Mouse (Mus musculus) T-helper 1 cell (primary cell): ENCODE measurements around the gene Bglap2.
"Not testable (repeated sequence)": the region's sequence is repeated elsewhere in the genome, so short reads cannot be mapped to it uniquely, and the experiment has no call there.

Source experiments
- in situ Hi-C: fragments of 300-600 bp; cut with MboI, MseI; formaldehyde crosslinking; loops from one replicate; pipeline ENCODE4 v1.15.1; 2025; ENCODE audit warnings: high pct_unique_total_duplicates

Bglap2 gene

GRCm38 (mm10) chr3:88378599-88378998, at the start of gene Bglap2:
Bglap2 (minus strand) TSS chr3:88378699.
- in situ Hi-C loops: not testable (repeated sequence)

GRCm38 (mm10) chr3:88427342-88427905, 48.9 kb upstream of the Bglap2 start:
- in situ Hi-C loops: no loop called here

GRCm38 (mm10) chr3:88425708-88426420, 47.4 kb upstream of the Bglap2 start:
- in situ Hi-C loops: no loop called here

GRCm38 (mm10) chr3:88425330-88425689, 46.8 kb upstream of the Bglap2 start:
- in situ Hi-C loops: no loop called here

- in situ Hi-C loops: no loop called here
Measured at GRCm38 (mm10) chr3:88424605-88425329, 46.3 kb upstream of the Bglap2 start, which contains the start of gene Slc25a44. Slc25a44 (minus strand) TSS chr3:88425139.

GRCm38 (mm10) chr3:88422020-88422720, 43.7 kb upstream of the Bglap2 start:
- in situ Hi-C loops: no loop called here

GRCm38 (mm10) chr3:88420771-88421170, 42.3 kb upstream of the Bglap2 start:
- in situ Hi-C loops: no loop called here

GRCm38 (mm10) chr3:88418016-88418415, 39.5 kb upstream of the Bglap2 start:
- in situ Hi-C loops: no loop called here

GRCm38 (mm10) chr3:88415668-88416067, 37.2 kb upstream of the Bglap2 start:
- in situ Hi-C loops: no loop called here

GRCm38 (mm10) chr3:88412636-88413035, 34.1 kb upstream of the Bglap2 start:
- in situ Hi-C loops: no loop called here

GRCm38 (mm10) chr3:88411681-88412080, 33.2 kb upstream of the Bglap2 start:
- in situ Hi-C loops: no loop called here

GRCm38 (mm10) chr3:88410645-88411031, 32.1 kb upstream of the Bglap2 start:
- in situ Hi-C loops: no loop called here

GRCm38 (mm10) chr3:88409741-88410644, 31.5 kb upstream of the Bglap2 start, which contains the start of gene Pmf1:
Pmf1 (minus strand) TSS chr3:88410331.
- in situ Hi-C loops: loop anchor here (5.0 kb wide), 1 partner anchor 62 kb away; no protein-coding TSS in a partner anchor

GRCm38 (mm10) chr3:88408953-88409352, 30.5 kb upstream of the Bglap2 start:
- in situ Hi-C loops: loop anchor here (5.0 kb wide), 1 partner anchor 63 kb away; no protein-coding TSS in a partner anchor

GRCm38 (mm10) chr3:88407529-88407928, 29.0 kb upstream of the Bglap2 start:
- in situ Hi-C loops: loop anchor here (5.0 kb wide), 1 partner anchor 65 kb away; no protein-coding TSS in a partner anchor

GRCm38 (mm10) chr3:88407090-88407489, 28.6 kb upstream of the Bglap2 start:
- in situ Hi-C loops: loop anchor here (5.0 kb wide), 1 partner anchor 65 kb away; no protein-coding TSS in a partner anchor

GRCm38 (mm10) chr3:88403522-88404230, 25.2 kb upstream of the Bglap2 start:
- in situ Hi-C loops: no loop called here

- in situ Hi-C loops: loop anchor here (5.0 kb wide), 1 partner anchor 254 kb away; the partner anchor contains the start of gene Rxfp4
Measured at GRCm38 (mm10) chr3:88398666-88399065, 20.2 kb upstream of the Bglap2 start.

GRCm38 (mm10) chr3:88395742-88396141, 17.2 kb upstream of the Bglap2 start:
- in situ Hi-C loops: loop anchor here (5.0 kb wide), 1 partner anchor 257 kb away; the partner anchor contains the start of gene Rxfp4

GRCm38 (mm10) chr3:88395288-88395687, 16.8 kb upstream of the Bglap2 start:
- in situ Hi-C loops: loop anchor here (5.0 kb wide), 1 partner anchor 257 kb away; the partner anchor contains the start of gene Rxfp4
